Mouse (Mus musculus): ENCODE data around the gene Foxm1. TPM values are rescaled to one million over a fixed set of nuclear protein-coding genes. Genes with fewer than 3 reads are reported as not detected.
A peak's percentile ranks its signal among the peaks of the same experiment; 100 is the strongest.

The Foxm1 gene
- 26.3 and 29.3 TPM in 2 replicates for polyA plus RNA-seq (2014; fragmentation: Nextera tagmentation; extraction: Ambion mirVana)

DNA sequence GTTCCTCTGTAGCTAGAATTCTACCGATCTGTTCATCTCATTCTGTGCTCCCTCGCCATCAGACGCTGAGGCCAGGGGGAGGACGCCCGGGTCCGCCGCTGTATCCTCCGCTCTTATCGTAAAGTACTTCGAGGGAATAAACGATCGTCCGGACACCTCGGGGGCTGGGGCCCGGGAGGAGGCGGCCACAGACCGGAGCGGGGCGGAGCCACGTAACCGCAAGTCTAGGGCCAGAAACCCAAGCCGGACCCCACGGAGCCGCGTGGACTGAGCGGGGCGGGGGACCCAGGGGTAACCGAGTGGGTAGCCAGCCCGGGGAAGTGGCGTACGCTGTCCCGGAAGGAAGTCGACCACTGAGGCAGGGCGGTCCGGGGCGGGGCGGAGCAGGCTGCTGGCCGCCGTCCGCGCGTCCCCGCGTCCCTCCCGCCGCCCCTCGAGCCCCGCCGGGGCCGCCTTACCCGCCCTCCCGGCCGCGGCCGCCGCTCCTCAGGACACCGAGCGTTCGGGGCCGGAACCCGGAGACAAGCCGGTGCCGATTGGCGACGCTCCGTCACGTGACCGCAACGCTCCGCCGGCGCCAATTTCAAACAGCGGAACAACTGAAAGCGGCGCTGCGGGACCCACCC is at the start of gene Foxm1, which contains the start of gene Rhno1:
Gene Foxm1, plus strand, starts transcription at position 587 of the 626 bp plus-strand sequence.
Gene Rhno1, minus strand, starts transcription at position 531 of the 626 bp plus-strand sequence.
- Histone ChIP-seq H3K27ac (replicated peaks; ENCODE audit: low read depth, low read length) (peak within 1 kb of the TSS; percentile 95), H3K4me1 (ENCODE audit: control insufficient read depth, insufficient read depth, low read length) (peaks cover 8% of the 10 kb centered on the region; the same call in 1 of the 2 replicates), H3K4me3 (ENCODE audit: low read depth, low read length) (peak within 1 kb of the TSS; percentile 73), H3K9ac (ENCODE audit: low read depth, low read length) (peak within 1 kb of the TSS; percentile 93), H3K36me3 (ENCODE audit: control insufficient read depth, insufficient read depth, low read length) (peaks cover 36% of the 10 kb centered on the region), H3K4me2 (ENCODE audit: low read depth, low read length) (peak within 1 kb of the TSS; percentile 74), H3K9me3 (ENCODE audit: control insufficient read depth, low read length) (no peaks in the 10 kb centered on the region), H3K27me3 (replicated peaks; ENCODE audit: control insufficient read depth, insufficient read depth, low read length) (no peaks in the 10 kb centered on the region)
- DNase-seq (ENCODE audit: low spot score), result peak; percentile 93
- WGBS, result under 1% methylated on average over 27 of the region's 76 CpGs
- ATAC-seq (ENCODE audit: low read depth), result peak; percentile 90

DNA sequence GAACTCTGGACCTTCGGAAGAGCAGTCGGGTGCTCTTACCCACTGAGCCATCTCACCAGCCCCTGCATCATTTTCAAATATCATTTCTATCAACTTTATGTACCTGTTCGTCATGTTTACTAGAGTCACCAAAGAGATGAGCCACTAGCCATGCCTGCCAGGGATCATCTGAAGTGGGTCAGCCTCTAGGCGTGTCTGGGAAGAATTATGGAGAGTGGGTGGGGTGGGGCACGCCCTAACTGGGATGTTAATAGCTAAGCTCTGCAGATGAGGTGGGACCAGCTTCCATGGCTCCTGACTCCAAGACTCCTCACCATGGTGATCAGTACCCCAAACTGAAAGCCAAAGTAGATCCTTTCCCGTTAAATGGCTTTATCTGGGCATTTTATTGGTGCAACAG is 48.0 kb upstream of the Foxm1 start:
- 83% methylated on average over 6 of the region's 6 CpGs for WGBS
- no peak for DNase-seq (ENCODE audit: low spot score)

DNA sequence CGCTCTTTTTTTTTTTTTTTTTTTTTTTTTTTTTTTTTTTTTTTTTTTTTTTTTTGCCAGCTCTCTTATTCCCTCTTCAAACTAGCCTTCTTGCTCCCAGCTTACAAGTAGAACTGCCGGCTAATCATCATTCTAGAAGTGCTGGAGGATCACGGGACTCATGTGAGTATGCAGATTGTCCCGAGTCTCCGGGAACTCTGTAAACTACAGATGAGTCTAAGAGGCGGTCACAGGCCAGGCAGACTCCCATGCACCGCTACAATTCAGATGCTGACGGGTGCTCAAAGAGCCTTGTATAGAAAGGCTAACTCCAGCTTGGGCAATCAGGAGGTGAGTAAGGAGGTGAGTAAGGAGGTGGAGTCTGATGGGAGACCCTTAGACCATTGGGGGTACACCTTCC is 47.2 kb upstream of the Foxm1 start:
- Histone ChIP-seq H3K36me3 (ENCODE audit: control insufficient read depth, insufficient read depth, low read length) (no peaks in the 10 kb centered on the region), H3K4me1 (ENCODE audit: control insufficient read depth, insufficient read depth, low read length) (no peaks in the 10 kb centered on the region), H3K9ac (ENCODE audit: low read depth, low read length) (no peak overlapping the region), H3K4me2 (ENCODE audit: low read depth, low read length) (no peak overlapping the region), H3K9me3 (ENCODE audit: control insufficient read depth, low read length) (no peaks in the 10 kb centered on the region), H3K27ac (replicated peaks; ENCODE audit: low read depth, low read length) (no peak overlapping the region), H3K27me3 (replicated peaks; ENCODE audit: control insufficient read depth, insufficient read depth, low read length) (no peaks in the 10 kb centered on the region), H3K4me3 (ENCODE audit: low read depth, low read length) (no peak overlapping the region)
- DNase-seq (ENCODE audit: low spot score) (no peak), ATAC-seq (ENCODE audit: low read depth) (no peak)
- WGBS, result 81% methylated on average over 8 of the region's 8 CpGs

More for the DNA sequence above, 48.0 kb upstream of the Foxm1 start:
- no peak overlapping the region for H3K9ac ChIP-seq (ENCODE audit: low read depth, low read length)
- no peak overlapping the region for H3K27ac ChIP-seq (replicated peaks; ENCODE audit: low read depth, low read length)
- no peak overlapping the region for H3K4me2 ChIP-seq (ENCODE audit: low read depth, low read length)
- H3K36me3 ChIP-seq (ENCODE audit: control insufficient read depth, insufficient read depth, low read length), result no peaks in the 10 kb centered on the region
- no peaks in the 10 kb centered on the region for H3K27me3 ChIP-seq (replicated peaks; ENCODE audit: control insufficient read depth, insufficient read depth, low read length)
- no peaks in the 10 kb centered on the region for H3K4me1 ChIP-seq (ENCODE audit: control insufficient read depth, insufficient read depth, low read length)
- H3K4me3 ChIP-seq (ENCODE audit: low read depth, low read length), result no peak overlapping the region
- H3K9me3 ChIP-seq (ENCODE audit: control insufficient read depth, low read length), result no peaks in the 10 kb centered on the region
- ATAC-seq (ENCODE audit: low read depth), result no peak

DNA sequence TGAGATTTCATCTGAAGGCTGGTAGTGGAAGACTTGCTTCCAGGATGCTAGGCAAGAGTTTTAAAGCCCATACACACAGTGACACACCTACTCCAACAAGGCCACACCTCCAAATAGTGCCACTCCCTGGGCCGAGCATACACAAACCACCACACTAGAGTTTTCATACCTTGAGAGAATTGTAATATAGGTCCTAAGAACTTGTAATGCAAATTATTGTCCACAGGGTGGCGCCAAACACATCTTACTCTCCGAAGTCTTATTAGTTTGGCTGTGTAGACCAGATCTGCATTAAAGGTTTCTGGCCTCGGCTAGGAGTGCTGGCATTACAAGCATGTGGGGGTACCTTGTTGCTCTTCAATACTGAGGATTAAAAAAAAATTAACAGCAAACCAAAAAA is 44.5 kb upstream of the Foxm1 start:
- H3K27ac ChIP-seq (replicated peaks; ENCODE audit: low read depth, low read length), result no peak overlapping the region
- DNase-seq (ENCODE audit: low spot score), result peak; percentile 88
- no peak overlapping the region for H3K9ac ChIP-seq (ENCODE audit: low read depth, low read length)
- H3K4me2 ChIP-seq (ENCODE audit: low read depth, low read length), result no peak overlapping the region
- H3K27me3 ChIP-seq (replicated peaks; ENCODE audit: control insufficient read depth, insufficient read depth, low read length), result no peaks in the 10 kb centered on the region
- ATAC-seq (ENCODE audit: low read depth), result peak; percentile 62
- WGBS, result 10% methylated on average over 4 of the region's 4 CpGs
- no peaks in the 10 kb centered on the region for H3K9me3 ChIP-seq (ENCODE audit: control insufficient read depth, low read length)
- H3K4me1 ChIP-seq (ENCODE audit: control insufficient read depth, insufficient read depth, low read length), result no peaks in the 10 kb centered on the region
- peaks cover 24% of the 10 kb centered on the region for H3K36me3 ChIP-seq (ENCODE audit: control insufficient read depth, insufficient read depth, low read length)
- H3K4me3 ChIP-seq (ENCODE audit: low read depth, low read length), result no peak overlapping the region

DNA sequence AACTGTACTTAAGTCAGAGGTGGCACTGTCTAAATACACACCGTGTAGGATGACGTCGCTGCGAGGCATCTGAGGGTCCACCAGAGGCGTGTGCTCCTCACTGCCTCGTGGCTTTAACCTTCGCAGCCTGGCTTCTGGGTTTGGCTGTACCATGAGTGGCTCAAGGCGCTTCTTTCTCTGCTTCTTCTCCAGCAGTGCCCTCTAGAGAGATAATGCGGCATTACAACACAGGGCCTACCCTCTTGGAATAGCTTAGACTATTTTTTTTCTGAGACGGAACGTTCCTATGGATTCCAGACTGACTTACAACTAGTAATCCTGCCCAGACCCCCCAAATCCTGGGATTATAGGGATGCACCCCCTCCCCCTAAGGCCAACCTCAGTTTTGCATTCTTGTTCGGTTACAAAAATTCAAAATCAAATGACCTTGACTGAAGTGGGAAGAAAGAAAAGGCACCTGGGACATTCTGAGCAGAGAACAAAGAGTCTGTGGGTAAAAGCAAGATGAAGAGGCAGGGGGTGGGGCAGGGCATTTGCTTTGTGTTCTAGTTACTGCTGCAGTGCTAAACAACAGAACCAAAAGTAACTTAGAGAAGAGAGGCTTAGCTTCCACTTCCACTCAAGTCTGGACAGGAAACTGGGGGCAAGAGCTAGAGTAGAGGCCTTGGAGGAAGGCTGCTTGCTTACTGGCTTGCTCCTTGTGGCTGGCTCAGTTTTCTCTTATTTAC is 28.2 kb upstream of the Foxm1 start:
- H3K4me3 ChIP-seq (ENCODE audit: low read depth, low read length), result no peak overlapping the region
- H3K9ac ChIP-seq (ENCODE audit: low read depth, low read length), result no peak overlapping the region
- H3K9me3 ChIP-seq (ENCODE audit: control insufficient read depth, low read length), result peaks cover 16% of the 10 kb centered on the region
- no peak overlapping the region for H3K27ac ChIP-seq (replicated peaks; ENCODE audit: low read depth, low read length)
- 17% methylated on average over 12 of the region's 12 CpGs for WGBS
- H3K36me3 ChIP-seq (ENCODE audit: control insufficient read depth, insufficient read depth, low read length), result peaks cover 59% of the 10 kb centered on the region
- peak; percentile 87 for DNase-seq (ENCODE audit: low spot score)
- ATAC-seq (ENCODE audit: low read depth), result peak; percentile 47
- H3K27me3 ChIP-seq (replicated peaks; ENCODE audit: control insufficient read depth, insufficient read depth, low read length), result no peaks in the 10 kb centered on the region
- H3K4me1 ChIP-seq (ENCODE audit: control insufficient read depth, insufficient read depth, low read length), result 0 out of 2 replicates have a peak, but pooled peaks cover 9% of the 10 kb centered on the region
- H3K4me2 ChIP-seq (ENCODE audit: low read depth, low read length), result no peak overlapping the region

- Histone ChIP-seq H3K4me1 (ENCODE audit: control insufficient read depth, insufficient read depth, low read length) (0 out of 2 replicates have a peak, but pooled peaks cover 9% of the 10 kb centered on the region), H3K36me3 (ENCODE audit: control insufficient read depth, insufficient read depth, low read length) (peaks cover 42% of the 10 kb centered on the region), H3K4me2 (ENCODE audit: low read depth, low read length) (no peak overlapping the region), H3K4me3 (ENCODE audit: low read depth, low read length) (no peak overlapping the region), H3K27ac (replicated peaks; ENCODE audit: low read depth, low read length) (no peak overlapping the region), H3K9ac (ENCODE audit: low read depth, low read length) (no peak overlapping the region), H3K27me3 (replicated peaks; ENCODE audit: control insufficient read depth, insufficient read depth, low read length) (no peaks in the 10 kb centered on the region), H3K9me3 (ENCODE audit: control insufficient read depth, low read length) (no peaks in the 10 kb centered on the region)
- WGBS, result 85% methylated on average over 7 of the region's 7 CpGs
- DNase-seq (ENCODE audit: low spot score), result no peak
- no peak for ATAC-seq (ENCODE audit: low read depth)
Observed at GRCm38 (mm10) chr6:128337467-128337866, 25.3 kb upstream of the Foxm1 start.

DNA sequence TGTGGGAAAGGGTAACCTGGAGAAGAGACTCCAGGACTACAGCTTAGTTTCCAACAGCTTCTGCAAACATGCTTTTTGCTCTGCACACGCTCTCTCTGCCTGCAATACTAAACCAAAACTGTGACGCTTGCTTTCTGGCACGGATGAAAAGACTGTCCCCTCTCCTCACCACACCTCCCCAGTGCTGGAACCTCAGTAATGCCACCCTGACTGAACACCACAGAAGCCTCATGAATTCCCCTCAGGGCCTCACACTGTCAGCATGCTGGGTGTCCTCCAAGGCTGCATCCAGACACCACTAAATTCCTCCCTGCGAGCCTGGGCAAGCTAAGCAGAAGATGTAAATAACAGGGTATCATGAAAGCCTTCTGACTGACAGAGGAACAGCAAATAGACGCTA is 23.9 kb upstream of the Foxm1 start:
- Histone ChIP-seq H3K36me3 (ENCODE audit: control insufficient read depth, insufficient read depth, low read length) (peaks cover 37% of the 10 kb centered on the region), H3K4me3 (ENCODE audit: low read depth, low read length) (no peak overlapping the region), H3K9me3 (ENCODE audit: control insufficient read depth, low read length) (no peaks in the 10 kb centered on the region), H3K27ac (replicated peaks; ENCODE audit: low read depth, low read length) (peak overlapping the region; percentile 35), H3K4me2 (ENCODE audit: low read depth, low read length) (no peak overlapping the region), H3K9ac (ENCODE audit: low read depth, low read length) (no peak overlapping the region), H3K27me3 (replicated peaks; ENCODE audit: control insufficient read depth, insufficient read depth, low read length) (no peaks in the 10 kb centered on the region), H3K4me1 (ENCODE audit: control insufficient read depth, insufficient read depth, low read length) (0 out of 2 replicates have a peak, but pooled peaks cover 9% of the 10 kb centered on the region)
- peak; percentile 90 for DNase-seq (ENCODE audit: low spot score)
- ATAC-seq (ENCODE audit: low read depth), result peak; percentile 86
- 30% methylated on average over 5 of the region's 5 CpGs for WGBS

- Histone ChIP-seq H3K4me1 (ENCODE audit: control insufficient read depth, insufficient read depth, low read length) (peaks cover 12% of the 10 kb centered on the region; the same call in 1 of the 2 replicates), H3K27ac (replicated peaks; ENCODE audit: low read depth, low read length) (no peak overlapping the region), H3K27me3 (replicated peaks; ENCODE audit: control insufficient read depth, insufficient read depth, low read length) (no peaks in the 10 kb centered on the region), H3K4me3 (ENCODE audit: low read depth, low read length) (no peak overlapping the region), H3K9me3 (ENCODE audit: control insufficient read depth, low read length) (no peaks in the 10 kb centered on the region), H3K36me3 (ENCODE audit: control insufficient read depth, insufficient read depth, low read length) (peaks cover 21% of the 10 kb centered on the region), H3K4me2 (ENCODE audit: low read depth, low read length) (no peak overlapping the region), H3K9ac (ENCODE audit: low read depth, low read length) (no peak overlapping the region)
- WGBS, result 85% methylated on average over 11 of the region's 11 CpGs
- DNase-seq (ENCODE audit: low spot score), result no peak
- ATAC-seq (ENCODE audit: low read depth), result no peak
Observed at GRCm38 (mm10) chr6:128341956-128342723, 20.6 kb upstream of the Foxm1 start.
